Mouse (Mus musculus): ENCODE measurements at regions not wholly inside any gene's neighbourhood (a gene's known extent, or its start where the extent isn't known, plus 50 kb on each side); places are given as distances from the start of the nearest gene placed in this dataset.

- DNase-seq (ENCODE audit: low spot score in 2 of 2), result no peak
These were observed 160.5 kb downstream of the Pdha2 start for GRCm38 (mm10) chr3:141051685-141052084.

- no peak for DNase-seq (ENCODE audit: low spot score in 2 of 2)
These were observed 197.9 kb downstream of the Pdha2 start for GRCm38 (mm10) chr3:141014262-141014547.

DNA sequence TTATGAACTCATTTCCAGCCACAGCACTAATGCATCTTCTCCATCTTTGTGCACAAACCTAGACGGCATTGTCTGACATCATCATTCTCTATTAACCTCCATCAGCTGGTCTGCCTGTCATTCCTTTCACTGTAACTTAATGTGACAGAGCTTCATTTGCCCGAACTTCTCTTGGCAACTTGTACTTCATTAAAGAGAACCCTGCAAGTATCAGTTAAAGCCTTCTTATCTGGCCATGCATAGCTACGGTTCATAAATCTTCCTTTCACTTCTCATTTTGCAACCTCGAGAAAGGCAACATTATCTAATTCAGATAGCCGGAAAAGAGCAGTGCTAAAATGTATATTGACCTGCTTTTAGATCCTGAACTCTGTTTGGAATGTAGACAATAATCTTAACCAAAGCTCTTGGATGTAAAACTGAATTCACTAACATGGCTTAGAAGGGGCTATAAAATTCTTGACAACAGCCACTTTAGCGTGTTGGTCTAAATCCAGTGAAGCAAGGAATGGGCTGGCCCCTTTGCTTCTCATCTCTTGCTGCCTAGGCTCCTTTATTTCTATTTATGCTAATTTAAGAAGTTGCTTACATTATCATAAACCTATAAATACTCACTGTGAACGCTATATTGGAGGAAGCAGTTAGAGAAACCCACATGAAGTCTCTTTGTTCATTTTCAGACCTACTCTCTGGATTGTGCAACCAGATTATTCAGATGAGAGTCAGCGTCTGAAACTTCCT lies 198.5 kb downstream of the Pdha2 start:
- DNase-seq (ENCODE audit: low spot score in 2 of 2), result no peak

DNA sequence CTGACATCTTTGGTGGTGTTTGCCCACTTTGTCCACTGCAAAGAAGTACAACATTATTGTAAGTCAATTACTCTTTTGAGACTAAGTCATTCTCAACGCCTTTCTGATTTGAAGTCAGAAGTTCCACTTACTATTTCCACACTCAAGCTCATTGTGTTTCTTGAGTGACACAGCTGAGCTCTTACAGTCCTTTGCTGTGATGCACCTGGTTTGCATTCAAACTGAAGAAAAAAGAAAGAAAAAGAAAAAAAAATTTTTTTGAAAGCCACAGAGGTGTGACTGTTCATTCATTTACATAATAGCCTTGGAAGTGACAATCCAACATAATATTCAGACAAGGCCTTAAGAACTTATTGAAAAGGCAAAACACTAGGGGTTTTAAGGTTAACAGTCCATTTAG lies 199.2 kb downstream of the Pdha2 start:
- DNase-seq (ENCODE audit: low spot score in 2 of 2), result no peak

- no peak for DNase-seq (ENCODE audit: low spot score in 2 of 2)
These were observed 203.4 kb downstream of the Pdha2 start for GRCm38 (mm10) chr3:141008792-141009191.

DNA sequence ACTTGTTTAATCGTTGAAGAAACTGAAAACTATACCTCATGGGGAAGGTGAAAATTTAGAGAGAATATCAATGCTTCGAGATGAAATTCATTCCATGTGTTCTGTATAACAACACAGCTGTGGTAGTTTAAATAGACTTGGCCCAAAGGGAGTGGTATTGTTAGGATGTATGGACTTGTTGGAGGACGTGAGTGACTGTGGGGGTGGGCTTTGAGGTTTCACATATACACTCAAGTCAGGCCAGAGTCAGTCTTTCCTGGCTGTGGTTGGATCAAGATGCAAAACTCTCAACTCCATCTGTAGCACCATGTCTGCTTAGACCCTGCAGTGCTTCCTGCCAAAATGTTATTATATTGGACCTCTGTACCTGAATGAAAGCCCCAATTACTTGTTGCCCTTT lies 206.3 kb downstream of the Pdha2 start:
- no peak for DNase-seq (ENCODE audit: low spot score in 2 of 2)

DNA sequence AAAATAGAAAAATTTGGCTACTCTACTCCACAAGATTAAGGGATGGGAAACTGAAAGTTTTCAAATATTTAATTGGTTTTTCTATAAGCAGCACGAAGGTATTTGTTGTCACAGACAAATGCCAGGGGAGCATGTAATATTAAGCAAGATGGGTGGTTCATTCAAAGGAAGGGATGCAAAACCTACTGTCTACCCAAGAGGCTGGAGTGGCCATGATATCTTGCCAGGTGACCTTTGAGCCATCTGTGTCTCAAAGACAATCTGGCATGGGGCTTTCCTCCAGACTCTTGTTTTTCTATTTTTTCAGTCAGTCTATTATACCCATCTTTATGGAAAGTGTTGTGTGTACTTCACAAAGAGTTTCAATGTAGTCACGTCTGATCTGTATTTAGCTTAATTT lies 208.6 kb downstream of the Pdha2 start:
- DNase-seq (ENCODE audit: low spot score in 2 of 2), result no peak

DNA sequence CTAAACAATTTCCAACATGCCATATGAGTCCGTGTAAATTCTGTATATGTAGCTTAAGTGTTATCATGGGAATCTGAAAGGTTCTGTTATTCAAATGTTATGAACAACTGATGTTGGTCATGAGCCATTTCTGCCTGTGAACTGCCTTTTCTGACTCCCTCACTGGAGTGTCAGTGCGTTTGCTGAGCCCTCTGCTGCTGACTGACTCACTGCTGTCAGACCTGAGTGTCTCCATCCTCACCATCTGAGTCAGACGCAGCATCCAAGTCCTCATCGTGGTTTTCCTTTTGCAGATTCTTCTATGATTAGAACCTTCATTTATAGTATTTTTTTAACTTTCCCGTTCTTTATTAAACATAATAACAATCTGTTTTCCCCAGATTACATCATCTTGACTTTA lies 223.9 kb downstream of the Pdha2 start:
- no peak for DNase-seq (ENCODE audit: low spot score in 2 of 2)

DNA sequence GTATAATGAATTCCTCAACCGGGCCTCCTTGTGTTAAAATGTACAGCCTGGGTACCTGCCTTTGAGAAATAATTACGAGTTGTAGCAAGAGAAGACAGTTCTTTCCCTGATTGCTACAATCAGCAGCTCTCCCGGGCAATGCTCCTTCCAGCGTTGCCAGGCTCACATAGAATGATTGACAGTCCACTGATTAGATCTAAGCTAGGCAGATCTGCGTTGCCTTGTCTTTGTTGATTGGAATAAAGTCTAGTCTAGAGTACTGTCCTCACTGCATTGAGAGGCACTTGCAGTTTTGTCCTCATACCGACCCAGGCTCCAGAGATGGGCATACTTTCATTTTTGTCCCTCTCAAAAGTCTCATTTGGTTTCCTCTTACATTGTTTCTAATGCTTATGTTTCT lies 238.6 kb downstream of the Pdha2 start:
- DNase-seq (ENCODE audit: low spot score in 2 of 2), result no peak

DNA sequence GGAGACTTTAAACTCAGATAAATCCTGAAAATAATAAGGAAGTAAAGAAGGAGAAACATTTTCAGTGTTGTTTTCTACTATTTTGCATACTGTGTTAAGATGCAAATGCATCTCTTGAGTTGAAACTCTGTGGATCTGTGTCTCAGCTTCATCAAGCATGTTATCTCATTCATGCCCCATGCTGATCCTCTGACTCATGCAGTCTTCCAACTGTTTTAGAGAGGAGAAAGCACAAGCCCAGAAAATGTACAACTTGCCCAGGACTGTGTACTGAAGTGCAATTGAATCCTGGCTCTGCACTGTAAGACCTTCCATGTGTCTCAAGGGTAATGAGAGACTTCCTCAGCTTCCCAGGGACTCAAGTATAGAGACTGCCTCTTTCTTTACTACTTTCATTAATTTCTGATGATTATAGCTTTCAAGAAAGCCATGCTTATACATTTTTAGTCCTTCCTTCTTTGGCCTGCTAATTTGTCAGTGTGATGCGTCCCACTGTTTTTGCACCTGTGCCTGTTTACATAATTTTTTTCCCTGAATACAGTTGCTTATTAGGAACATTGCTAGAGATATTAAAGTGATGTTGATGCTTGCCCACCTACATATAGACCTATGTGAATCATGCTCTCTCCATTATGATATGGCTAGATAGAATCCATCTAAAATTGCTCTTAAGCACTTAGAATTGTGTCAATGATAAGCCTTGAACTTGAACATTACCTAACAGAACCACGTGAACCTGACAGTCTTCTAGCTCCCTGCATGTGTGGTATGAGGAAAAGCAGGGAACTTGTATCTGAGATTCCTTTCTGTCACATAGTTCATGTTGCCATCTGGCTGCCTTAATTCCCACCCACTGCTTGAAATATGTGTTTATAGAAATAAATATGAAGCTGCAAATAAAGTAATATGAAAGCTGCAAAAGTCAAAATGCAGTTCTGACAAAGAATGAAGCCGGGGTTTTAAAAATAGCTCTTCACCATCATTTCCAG lies 242.0 kb downstream of the Pdha2 start:
- no peak for DNase-seq (ENCODE audit: low spot score in 2 of 2)

DNA sequence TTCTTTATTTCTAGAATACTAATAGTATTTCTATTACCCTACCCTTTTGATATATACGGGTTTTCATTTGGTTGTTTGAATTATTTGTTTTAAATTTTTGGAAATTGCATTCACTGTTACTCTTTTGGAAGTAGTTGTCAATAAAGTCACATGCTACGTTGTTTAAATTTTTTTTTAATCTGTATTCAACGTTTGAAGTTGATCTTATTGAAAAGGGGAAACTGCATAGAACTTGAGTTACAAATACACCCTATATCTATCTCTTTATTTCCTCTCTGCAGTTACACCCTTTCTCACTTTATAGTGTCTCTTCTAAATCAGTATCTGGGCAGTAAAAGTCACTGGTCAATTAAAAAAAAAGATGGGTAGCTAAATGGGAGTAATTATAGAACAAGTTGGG lies 243.6 kb downstream of the Pdha2 start:
- no peak for DNase-seq (ENCODE audit: low spot score in 2 of 2)

- no peak for DNase-seq (ENCODE audit: low spot score in 2 of 2)
These were observed 254.5 kb downstream of the Pdha2 start for GRCm38 (mm10) chr3:140957666-140958065.

GRCm38 (mm10) chr3:140952111-140952800 lies 259.9 kb downstream of the Pdha2 start:
- DNase-seq (ENCODE audit: low spot score in 2 of 2), result no peak

DNA sequence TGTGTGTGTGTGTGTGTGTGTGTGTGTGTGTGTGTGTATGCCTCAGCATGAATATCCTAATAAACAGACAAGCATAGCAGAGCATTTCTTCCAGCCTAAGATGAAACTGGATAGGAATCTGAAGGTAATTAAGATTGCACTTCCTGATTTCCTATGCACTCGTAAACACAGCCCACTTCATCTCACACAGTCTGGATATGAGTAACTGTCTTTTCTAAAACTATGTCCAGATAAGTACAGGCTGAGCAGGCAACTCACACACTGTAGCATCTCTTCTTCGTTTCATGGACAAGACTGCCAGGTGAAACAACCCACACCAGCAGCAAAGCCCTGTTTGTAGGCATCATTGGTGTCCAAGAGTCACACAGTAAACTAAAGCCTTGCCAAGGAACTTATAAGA lies 261.1 kb downstream of the Pdha2 start:
- no peak for DNase-seq (ENCODE audit: low spot score in 2 of 2)

DNA sequence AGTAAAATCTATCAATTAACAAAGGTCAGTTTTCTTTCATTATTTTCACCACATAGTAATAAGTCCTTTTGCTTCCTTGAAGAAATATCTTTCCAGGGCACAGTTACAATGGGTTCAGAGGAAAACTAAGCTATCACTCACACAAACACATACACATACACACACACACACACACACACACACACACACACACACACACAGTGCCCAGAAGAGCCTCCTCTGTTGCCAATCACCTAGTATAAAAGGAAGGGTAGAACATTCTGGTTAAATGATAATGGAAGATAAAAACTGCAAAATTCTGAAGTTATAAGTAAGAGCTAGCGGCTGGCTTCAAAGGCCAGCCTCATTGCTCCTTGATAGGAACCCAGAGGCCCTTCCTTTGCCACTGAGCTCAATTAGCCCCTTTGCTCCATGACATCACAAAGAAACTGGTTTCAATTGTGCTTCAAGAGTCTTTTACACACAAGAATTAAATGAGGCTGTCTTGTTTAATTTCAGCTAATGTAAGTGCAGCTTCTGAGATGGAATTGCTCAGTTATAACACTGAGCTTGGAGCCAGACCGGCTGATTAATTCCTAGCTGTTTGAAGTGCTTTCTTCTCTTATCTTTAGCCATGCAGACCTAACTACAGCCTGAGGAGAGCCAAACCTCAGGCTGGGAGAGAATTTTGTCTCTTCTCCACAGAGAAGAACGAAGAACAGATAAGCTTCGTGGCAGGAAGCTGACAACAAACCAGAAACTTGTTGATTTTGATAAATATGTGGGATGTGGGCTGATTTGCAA lies 262.1 kb downstream of the Pdha2 start:
- DNase-seq (ENCODE audit: low spot score in 2 of 2), result no peak

- DNase-seq (ENCODE audit: low spot score in 2 of 2), result no peak
These were observed 269.7 kb downstream of the Pdha2 start for GRCm38 (mm10) chr3:140942450-140942849.

DNA sequence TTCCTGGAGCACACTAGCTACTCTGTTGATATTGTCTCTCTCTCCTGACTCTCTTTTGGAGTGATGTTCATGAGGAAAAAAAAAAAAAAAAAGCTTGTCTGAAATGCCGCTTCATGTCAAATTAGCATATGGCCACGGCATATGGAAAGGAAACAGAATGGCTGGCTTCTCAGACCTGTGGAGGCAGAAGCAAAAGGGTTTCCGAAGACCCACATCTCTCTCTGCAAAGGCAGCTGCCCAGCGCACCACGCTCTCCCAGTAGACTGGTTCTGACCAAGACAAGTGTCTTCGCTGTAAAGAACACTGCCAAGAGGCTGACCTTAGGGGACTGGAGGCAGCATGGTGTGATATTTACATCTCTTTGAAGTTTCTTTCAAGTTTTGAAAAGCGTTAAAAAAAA lies 270.3 kb downstream of the Pdha2 start:
- DNase-seq (ENCODE audit: low spot score in 2 of 2), result no peak

DNA sequence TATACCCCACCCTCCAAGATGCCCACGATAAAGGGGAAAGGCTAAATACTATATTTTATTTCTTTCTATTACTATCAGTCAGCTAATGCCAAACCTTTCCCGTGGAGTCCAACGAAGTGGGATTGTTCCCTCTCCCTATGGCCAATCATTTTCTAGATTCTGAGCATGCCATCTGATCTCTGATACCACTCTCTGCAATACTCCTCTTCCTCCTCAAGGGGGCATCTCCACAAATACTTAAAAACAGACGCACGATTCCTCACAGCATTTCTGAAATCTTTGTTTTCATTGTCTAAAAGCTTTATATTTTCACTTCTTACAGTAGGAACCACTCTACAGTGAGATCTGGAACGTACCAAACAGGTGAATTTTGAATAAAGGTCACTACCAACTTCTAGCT lies 270.8 kb downstream of the Pdha2 start:
- no peak for DNase-seq (ENCODE audit: low spot score in 2 of 2)

- no peak for DNase-seq (ENCODE audit: low spot score in 2 of 2)
These were observed 279.0 kb downstream of the Pdha2 start for GRCm38 (mm10) chr3:140933156-140933555.

GRCm38 (mm10) chr3:140926689-140927088 lies 285.5 kb downstream of the Pdha2 start:
- DNase-seq (ENCODE audit: low spot score in 2 of 2), result no peak

DNA sequence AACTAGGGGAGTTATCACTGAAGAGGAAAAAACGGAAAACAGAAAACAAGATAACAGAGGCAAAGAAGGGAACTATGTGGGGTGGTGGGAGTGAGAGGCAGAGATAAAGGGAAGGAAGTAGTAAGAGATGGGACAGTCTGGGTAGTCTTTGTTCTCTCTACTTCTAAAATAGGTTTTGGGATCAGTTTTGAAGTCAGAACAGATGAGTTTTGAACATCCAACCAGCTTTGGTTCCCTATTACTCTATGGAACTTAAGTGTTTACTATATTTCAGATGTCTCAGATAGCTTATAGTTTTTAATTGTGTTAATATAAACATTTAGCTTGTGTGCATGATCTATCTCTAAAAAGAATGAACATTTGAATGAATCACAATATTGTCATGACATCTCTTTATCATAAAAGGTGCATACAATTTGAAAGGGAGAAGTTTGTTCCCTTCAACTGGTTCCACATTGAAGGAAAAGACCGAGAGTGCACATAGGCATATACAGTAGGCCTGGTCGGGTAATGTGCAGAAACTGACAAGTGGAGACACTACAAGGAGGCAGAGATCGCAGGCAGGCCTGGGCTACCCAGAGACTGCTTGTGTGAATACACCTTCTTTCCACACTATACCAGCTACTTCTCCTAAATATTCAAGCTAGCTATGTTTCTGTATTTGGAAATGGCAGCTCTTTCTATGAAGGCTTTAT lies 335.8 kb downstream of the Pdha2 start:
- no peak for DNase-seq (ENCODE audit: low spot score in 2 of 2)
